Mouse (Mus musculus) kidney, embryonic 15.5 days (tissue): ENCODE measurements around the gene Olfr707. TPM values are rescaled to one million over a fixed set of nuclear protein-coding genes. Genes with fewer than 3 reads are reported as not detected.
"Not testable (repeated sequence)": the region's sequence is repeated elsewhere in the genome, so short reads cannot be mapped to it uniquely, and the experiment has no call there.

Experiments
- ATAC-seq: fragments of 200-750 bp; cut with Nextera tagmentation; replicated peaks from 2 replicates; pipeline ENCODE4 v1.8.0; 2017; ENCODE audit warnings: moderate TSS enrichment; ENCODE audit not compliant: low FRiP score
- H3K27ac ChIP-seq: fragments of 300-500 bp; sonication (generic); 2 replicates; pipeline ENCODE4 v1.5.1; 2015; ENCODE audit warnings: mild to moderate bottlenecking, inconsistent platforms
- H3K27me3 ChIP-seq: fragments of 300-500 bp; sonication (generic); 2 replicates; pipeline ENCODE4 v1.6.1; 2015; ENCODE audit warnings: inconsistent platforms
- H3K36me3 ChIP-seq: fragments of 300-500 bp; sonication (generic); 2 replicates; pipeline ENCODE4 v1.6.1; 2015; ENCODE audit warnings: inconsistent platforms
- H3K4me1 ChIP-seq: fragments of 300-500 bp; sonication (generic); 2 replicates; pipeline ENCODE4 v1.6.1; 2015; ENCODE audit warnings: inconsistent platforms
- H3K4me2 ChIP-seq: fragments of 300-500 bp; sonication (generic); 2 replicates; pipeline ENCODE4 v1.6.1; 2015; ENCODE audit warnings: moderate library complexity, mild to moderate bottlenecking, inconsistent platforms
- H3K4me3 ChIP-seq: fragments of 300-500 bp; sonication (generic); replicated peaks from 2 replicates; pipeline ENCODE4 v1.5.1; 2015; ENCODE audit warnings: mild to moderate bottlenecking, inconsistent platforms
- H3K9ac ChIP-seq: fragments of 300-500 bp; sonication (generic); 2 replicates; pipeline ENCODE4 v1.6.1; 2015; ENCODE audit warnings: mild to moderate bottlenecking, inconsistent platforms
- H3K9me3 ChIP-seq: fragments of 300-500 bp; sonication (generic); replicated peaks from 2 replicates; pipeline ENCODE4 v1.6.1; 2016; ENCODE audit warnings: inconsistent platforms
- whole genome bisulfite sequencing: fragments of 180-500 bp; shearing (Covaris S2); methylation state at CpG from one replicate; pipeline ENCODE4 v1.1.7; 2015; ENCODE audit warnings: mixed read lengths; 5-methylcytosine and 5-hydroxymethylcytosine counted together
- polyA plus RNA-seq: library from polyadenylated mRNA; unstranded; fragments of >200 nt; fragmentation: Nextera tagmentation; extraction: Ambion mirVana; gene quantifications from 2 replicates; pipeline ENCODE4 v1.2.1, GENCODE M21; 2015

Gene Olfr707
- polyA plus RNA-seq, result not detected in 2 replicates

- H3K9me3 ChIP-seq, H3K4me2 ChIP-seq, H3K4me1 ChIP-seq, H3K9ac ChIP-seq, H3K27me3 ChIP-seq, H3K27ac ChIP-seq, ATAC-seq, H3K36me3 ChIP-seq, H3K4me3 ChIP-seq: not testable (repeated sequence)
- WGBS, result 87% methylated on average over 3 of the region's 3 CpGs
Measured at GRCm38 (mm10) chr7:106901141-106901540, at the start of gene Olfr707. Olfr707 (minus strand) TSS chr7:106901241.

DNA sequence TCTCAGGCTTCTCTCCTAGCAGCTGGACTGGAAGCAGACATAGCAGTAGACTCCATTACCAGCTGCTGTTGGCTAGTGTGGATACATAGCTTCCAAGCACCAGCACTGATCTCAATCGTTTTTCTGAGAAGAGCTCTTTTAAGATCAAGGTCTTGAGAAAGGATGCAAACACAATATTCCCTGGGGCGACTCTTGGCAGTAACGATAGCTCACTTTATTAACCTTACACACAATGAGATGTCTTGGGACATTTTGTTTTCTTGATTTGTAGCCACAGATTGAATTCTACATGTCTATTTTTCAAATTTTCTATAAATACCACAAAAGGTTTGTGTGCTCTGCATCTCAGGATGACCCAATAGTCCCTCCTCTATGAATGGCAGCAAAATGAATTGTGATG, 47.2 kb upstream of the Olfr707 start, which contains the start of gene Olfr710:
Gene Olfr710 (minus strand): TSS at position 101 of the 400 bp plus-strand sequence.
- no peak within 1 kb of the TSS for H3K4me2 ChIP-seq
- 84% methylated on average over 3 of the region's 3 CpGs for WGBS
- no peaks in the 10 kb centered on the region for H3K4me1 ChIP-seq
- no peaks in the 10 kb centered on the region for H3K27me3 ChIP-seq
- no peaks in the 10 kb centered on the region for H3K9me3 ChIP-seq
- no peak within 1 kb of the TSS for H3K9ac ChIP-seq
- H3K36me3 ChIP-seq, result no peaks in the 10 kb centered on the region
- H3K4me3 ChIP-seq, result no peak within 1 kb of the TSS
- H3K27ac ChIP-seq, result no peak within 1 kb of the TSS
- ATAC-seq, result no peak

- H3K9ac ChIP-seq, result no peak within 1 kb of the TSS
- H3K4me2 ChIP-seq, result no peak within 1 kb of the TSS
- no peak for ATAC-seq
- no peaks in the 10 kb centered on the region for H3K27me3 ChIP-seq
- no peak within 1 kb of the TSS for H3K27ac ChIP-seq
- H3K9me3 ChIP-seq, result no peaks in the 10 kb centered on the region
- no peak within 1 kb of the TSS for H3K4me3 ChIP-seq
- no peaks in the 10 kb centered on the region for H3K36me3 ChIP-seq
- H3K4me1 ChIP-seq, result no peaks in the 10 kb centered on the region
Measured at GRCm38 (mm10) chr7:106932119-106932518, 31.1 kb upstream of the Olfr707 start, which contains the start of gene Olfr709-ps1. Olfr709-ps1 (minus strand) TSS chr7:106932219.

GRCm38 (mm10) chr7:106920961-106921360, 19.9 kb upstream of the Olfr707 start:
- WGBS, result 91% methylated on average over 7 of the region's 7 CpGs
- not testable (repeated sequence) for H3K4me1 ChIP-seq, H3K4me2 ChIP-seq, H3K27me3 ChIP-seq, H3K4me3 ChIP-seq, H3K9me3 ChIP-seq, ATAC-seq, H3K9ac ChIP-seq, H3K36me3 ChIP-seq, H3K27ac ChIP-seq

DNA sequence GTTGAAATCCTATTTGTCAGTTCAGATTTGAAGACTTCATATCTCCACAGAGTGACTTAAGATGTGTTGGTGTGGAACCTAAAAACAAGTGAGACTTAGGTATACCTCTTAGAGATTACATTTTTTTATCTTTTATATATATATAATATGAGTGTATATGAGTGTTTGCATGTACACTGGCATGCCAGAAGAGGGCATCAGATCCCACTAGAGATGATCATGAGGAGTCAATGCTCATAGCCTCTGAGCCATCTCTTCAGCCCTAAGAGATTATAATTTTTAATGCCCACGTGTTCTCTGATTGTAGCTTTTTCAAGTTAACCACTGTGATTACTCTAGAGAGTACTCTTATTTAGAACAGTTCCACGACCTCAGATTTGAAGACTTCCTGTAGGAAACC, 6.6 kb upstream of the Olfr707 start, which contains the start of gene Olfr1532-ps1:
Gene Olfr1532-ps1 (plus strand): TSS at position 326 of the 400 bp plus-strand sequence.
- 67% methylated on average over 2 of the region's 2 CpGs for WGBS
- no peak for ATAC-seq
- no peaks in the 10 kb centered on the region for H3K27me3 ChIP-seq

DNA sequence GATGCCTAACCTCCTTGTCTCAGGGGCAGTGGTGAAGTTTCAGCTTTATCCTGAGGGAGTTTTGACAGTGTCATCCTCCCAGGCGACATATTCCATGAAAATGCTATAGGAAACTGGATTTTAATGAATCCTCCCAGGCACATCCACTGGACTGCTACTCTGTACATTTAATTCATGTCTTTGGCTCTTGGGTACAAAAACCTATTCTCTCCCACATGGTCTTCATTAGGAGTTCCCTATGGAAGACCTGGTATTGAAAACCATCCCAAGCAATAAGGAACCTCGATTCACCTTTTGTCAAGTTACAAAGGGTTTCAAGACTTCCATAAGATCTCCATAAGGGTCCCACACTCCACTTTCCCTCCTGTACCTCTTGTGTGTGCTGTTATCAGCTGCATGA, 13.0 kb downstream of the Olfr707 start, which contains the start of gene Olfr706:
Gene Olfr706 (minus strand): TSS at position 101 of the 400 bp plus-strand sequence.
- no peak for ATAC-seq
- 85% methylated on average over 2 of the region's 2 CpGs for WGBS
- H3K27ac ChIP-seq, result no peak within 1 kb of the TSS
- no peak within 1 kb of the TSS for H3K4me2 ChIP-seq
- H3K9me3 ChIP-seq, result no peaks in the 10 kb centered on the region
- H3K4me1 ChIP-seq, result no peaks in the 10 kb centered on the region
- no peaks in the 10 kb centered on the region for H3K36me3 ChIP-seq
- no peaks in the 10 kb centered on the region for H3K27me3 ChIP-seq
- H3K4me3 ChIP-seq, result no peak within 1 kb of the TSS
- no peak within 1 kb of the TSS for H3K9ac ChIP-seq

More for the DNA sequence above, 6.6 kb upstream of the Olfr707 start, which contains the start of gene Olfr1532-ps1:
- H3K9me3 ChIP-seq, result no peaks in the 10 kb centered on the region
- H3K9ac ChIP-seq, result no peak within 1 kb of the TSS
- no peak within 1 kb of the TSS for H3K27ac ChIP-seq
- no peaks in the 10 kb centered on the region for H3K4me1 ChIP-seq
- H3K4me3 ChIP-seq, result no peak within 1 kb of the TSS
- no peak within 1 kb of the TSS for H3K4me2 ChIP-seq
- no peaks in the 10 kb centered on the region for H3K36me3 ChIP-seq

DNA sequence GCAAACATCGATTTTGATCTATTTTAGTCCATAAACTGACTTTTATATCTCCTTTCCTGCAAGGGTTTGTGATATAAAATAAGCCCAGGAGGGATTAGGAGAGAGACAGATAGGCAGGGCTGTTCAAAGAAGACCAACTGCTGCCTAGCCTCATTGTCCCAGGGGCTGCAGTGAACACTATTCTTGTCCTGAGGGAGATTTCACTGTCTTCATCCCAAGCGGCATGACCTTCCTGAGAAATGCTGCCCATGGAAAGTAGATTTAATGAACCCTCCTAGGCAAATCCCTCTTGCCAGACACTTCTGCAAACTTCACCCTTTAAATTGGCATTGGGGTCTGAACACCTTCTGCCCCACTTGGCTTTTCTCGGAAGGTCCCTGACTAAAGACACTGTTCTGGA, 24.2 kb downstream of the Olfr707 start, which contains the start of gene Olfr705:
Gene Olfr705 (minus strand): TSS at position 101 of the 400 bp plus-strand sequence.
- Histone ChIP-seq H3K4me1 (no peaks in the 10 kb centered on the region), H3K4me3 (no peak within 1 kb of the TSS), H3K27ac (no peak within 1 kb of the TSS), H3K9me3 (no peaks in the 10 kb centered on the region), H3K9ac (no peak within 1 kb of the TSS), H3K4me2 (no peak within 1 kb of the TSS), H3K27me3 (no peaks in the 10 kb centered on the region), H3K36me3 (no peaks in the 10 kb centered on the region)
- whole genome bisulfite sequencing, result 78% methylated on average over 3 of the region's 3 CpGs
- no peak for ATAC-seq

DNA sequence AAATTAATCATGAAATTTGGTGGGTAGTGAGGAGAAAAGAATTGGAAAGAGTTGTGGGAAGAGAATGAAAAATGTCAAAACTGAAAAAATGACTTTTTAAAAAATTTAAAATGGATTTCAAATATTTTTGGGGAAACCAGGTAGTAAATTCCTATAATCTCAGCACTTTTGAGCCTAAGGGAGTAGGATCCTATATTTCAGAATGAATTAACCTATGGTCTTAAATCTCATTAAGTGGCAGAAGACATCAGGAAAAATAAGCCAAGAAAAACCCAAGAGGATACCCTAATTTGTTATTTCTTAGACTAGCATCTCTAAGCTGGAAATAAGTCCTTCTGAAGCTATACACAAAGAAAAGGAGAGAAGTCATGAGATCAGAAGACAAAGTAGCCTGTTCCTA, 38.2 kb downstream of the Olfr707 start, which contains the start of gene Olfr704:
Gene Olfr704 (plus strand): TSS at position 301 of the 400 bp plus-strand sequence.
- H3K9ac ChIP-seq, result no peak within 1 kb of the TSS
- H3K27me3 ChIP-seq, result no peaks in the 10 kb centered on the region
- no peak within 1 kb of the TSS for H3K4me2 ChIP-seq
- H3K9me3 ChIP-seq, result no peaks in the 10 kb centered on the region
- no peak within 1 kb of the TSS for H3K4me3 ChIP-seq
- H3K27ac ChIP-seq, result no peak within 1 kb of the TSS
- no peaks in the 10 kb centered on the region for H3K36me3 ChIP-seq
- H3K4me1 ChIP-seq, result no peaks in the 10 kb centered on the region
- no peak for ATAC-seq

DNA sequence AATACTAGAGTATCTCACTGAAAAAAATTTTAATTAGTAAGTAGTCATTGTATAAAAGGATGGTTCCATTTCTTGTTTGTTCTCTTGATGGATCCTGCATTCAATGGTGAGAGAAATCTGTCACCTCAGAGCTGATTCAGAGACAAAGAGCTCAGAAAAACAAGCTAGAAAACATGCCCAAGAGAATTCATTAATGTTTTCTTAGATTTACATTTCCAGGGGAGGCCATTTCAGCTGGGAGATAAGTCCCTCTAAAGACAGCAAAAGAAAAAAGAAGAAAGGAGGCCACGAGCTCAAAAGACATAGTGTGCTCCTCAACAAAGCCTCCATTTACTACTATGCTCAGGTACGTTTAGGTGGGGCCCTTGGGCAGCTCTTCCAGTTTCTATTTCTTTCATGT, 58.0 kb downstream of the Olfr707 start, which contains the start of gene Olfr703:
Gene Olfr703 (plus strand): TSS at position 301 of the 400 bp plus-strand sequence.
- Histone ChIP-seq H3K4me2 (no peak within 1 kb of the TSS), H3K4me1 (no peaks in the 10 kb centered on the region), H3K27ac (no peak within 1 kb of the TSS), H3K27me3 (no peaks in the 10 kb centered on the region), H3K36me3 (no peaks in the 10 kb centered on the region), H3K4me3 (no peak within 1 kb of the TSS), H3K9ac (no peak within 1 kb of the TSS), H3K9me3 (no peaks in the 10 kb centered on the region)
- WGBS, result 78% methylated on average over 2 of the region's 2 CpGs
- ATAC-seq, result no peak

Other genes starting within 250 kb of the Olfr707 start
- gene Olfr693, start 220.7 kb downstream of the Olfr707 start, polyA plus RNA-seq, result not detected in 2 replicates
- gene Olfr694, start 209.4 kb downstream of the Olfr707 start, polyA plus RNA-seq, result not detected in 2 replicates
- not detected in 2 replicates for gene Olfr695, start 184.8 kb downstream of the Olfr707 start, polyA plus RNA-seq
- gene Olfr697, start 158.8 kb downstream of the Olfr707 start, polyA plus RNA-seq, result not detected in 2 replicates
- not detected in 2 replicates for gene Olfr698, start 145.8 kb downstream of the Olfr707 start, polyA plus RNA-seq
- not detected in 2 replicates for gene Olfr699, start 108.0 kb downstream of the Olfr707 start, polyA plus RNA-seq
- not detected in 2 replicates for gene Olfr700, start 92.4 kb downstream of the Olfr707 start, polyA plus RNA-seq
- not detected in 2 replicates for gene Olfr701, start 87.1 kb downstream of the Olfr707 start, polyA plus RNA-seq
- gene Olfr702, start 67.3 kb downstream of the Olfr707 start, polyA plus RNA-seq, result not detected in 2 replicates
- not detected in 2 replicates for gene Olfr703, start 57.9 kb downstream of the Olfr707 start, polyA plus RNA-seq
- not detected in 2 replicates for gene Olfr704, start 38.1 kb downstream of the Olfr707 start, polyA plus RNA-seq
- gene Olfr705, start 24.4 kb downstream of the Olfr707 start, polyA plus RNA-seq, result not detected in 2 replicates
- gene Olfr706, start 13.1 kb downstream of the Olfr707 start, polyA plus RNA-seq, result not detected in 2 replicates
- not detected in 2 replicates for gene Olfr1532-ps1, start 6.8 kb upstream of the Olfr707 start, polyA plus RNA-seq
- not detected in 2 replicates for gene Olfr709-ps1, start 31.0 kb upstream of the Olfr707 start, polyA plus RNA-seq
- not detected in 2 replicates for gene Olfr710, start 47.1 kb upstream of the Olfr707 start, polyA plus RNA-seq
- gene Olfr6, start 62.7 kb upstream of the Olfr707 start, polyA plus RNA-seq, result not detected in 2 replicates
- not detected in 2 replicates for gene Olfr711, start 74.2 kb upstream of the Olfr707 start, polyA plus RNA-seq
- gene Olfr2, start 104.8 kb upstream of the Olfr707 start, polyA plus RNA-seq, result not detected in 2 replicates
- not detected in 2 replicates for gene Olfr713, start 129.9 kb upstream of the Olfr707 start, polyA plus RNA-seq
- gene Olfr714, start 169.7 kb upstream of the Olfr707 start, polyA plus RNA-seq, result not detected in 2 replicates
- gene Olfr17, start 192.0 kb upstream of the Olfr707 start, polyA plus RNA-seq, result not detected in 2 replicates
- not detected in 2 replicates for gene Olfr715b, start 209.1 kb upstream of the Olfr707 start, polyA plus RNA-seq
- not detected in 2 replicates for gene Olfr715, start 229.8 kb upstream of the Olfr707 start, polyA plus RNA-seq
- not detected in 2 replicates for gene Olfr716, start 237.1 kb upstream of the Olfr707 start, polyA plus RNA-seq